Mouse (Mus musculus) stomach, postnatal 0 days (tissue): ENCODE measurements around the gene Gm10972.

Experiments
- CTCF ChIP-seq: IDR thresholded peaks from 2 replicates; pipeline ENCODE4 v1.5.1; 2016; ENCODE audit warnings: antibody characterized with exemption, low read depth, mild to moderate bottlenecking, moderate library complexity
- EP300 ChIP-seq: optimal IDR thresholded peaks from 2 replicates; pipeline ENCODE3; 2016; ENCODE audit warnings: antibody characterized with exemption

- no peak for TF ChIP-seq CTCF
- no peak for TF ChIP-seq EP300
Observed at GRCm38 (mm10) chr3:94680783-94681182, 37.9 kb downstream of the Gm10972 start.
